Mouse (Mus musculus): Measurements from ENCODE around the gene Cdipt. TPM values are rescaled to one million over a fixed set of nuclear protein-coding genes. Genes with fewer than 3 reads are reported as not detected.

The Cdipt gene
- total RNA-seq (2015; ENCODE audit: low replicate concordance) (29.8 and 30.3 TPM in 2 replicates), total RNA-seq (2017; ENCODE audit: low replicate concordance) (19.7 and 27.1 TPM in 2 replicates)

GRCm38 (mm10) chr7:126975893-126975949 is at the start of gene Cdipt:
Gene Cdipt, plus strand, starts transcription at chr7:126975914.
- ATAC-seq (replicated peaks; ENCODE audit: low FRiP score, poor library complexity, severe bottlenecking), result no peak

DNA sequence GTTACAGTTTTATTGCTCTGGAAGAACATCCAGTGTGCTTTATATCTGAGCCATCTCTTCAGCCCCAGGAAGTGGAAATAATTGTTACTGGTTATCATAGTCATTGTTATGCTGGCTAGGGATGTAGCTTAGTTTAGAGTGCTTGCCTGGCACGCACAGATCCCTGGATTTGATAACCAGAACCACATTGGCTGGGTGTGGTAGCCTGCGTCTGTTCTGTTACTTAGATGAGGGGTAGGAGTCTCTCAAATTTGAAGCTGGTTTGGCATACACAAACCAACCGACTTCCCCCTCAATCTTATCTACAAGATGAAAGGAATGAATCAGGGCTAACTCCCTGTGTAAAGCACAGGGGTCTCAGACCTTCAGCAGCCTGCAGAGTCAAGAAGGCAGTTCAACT is 49.4 kb upstream of the Cdipt start:
- no peak for ATAC-seq (replicated peaks; ENCODE audit: low FRiP score, poor library complexity, severe bottlenecking)

DNA sequence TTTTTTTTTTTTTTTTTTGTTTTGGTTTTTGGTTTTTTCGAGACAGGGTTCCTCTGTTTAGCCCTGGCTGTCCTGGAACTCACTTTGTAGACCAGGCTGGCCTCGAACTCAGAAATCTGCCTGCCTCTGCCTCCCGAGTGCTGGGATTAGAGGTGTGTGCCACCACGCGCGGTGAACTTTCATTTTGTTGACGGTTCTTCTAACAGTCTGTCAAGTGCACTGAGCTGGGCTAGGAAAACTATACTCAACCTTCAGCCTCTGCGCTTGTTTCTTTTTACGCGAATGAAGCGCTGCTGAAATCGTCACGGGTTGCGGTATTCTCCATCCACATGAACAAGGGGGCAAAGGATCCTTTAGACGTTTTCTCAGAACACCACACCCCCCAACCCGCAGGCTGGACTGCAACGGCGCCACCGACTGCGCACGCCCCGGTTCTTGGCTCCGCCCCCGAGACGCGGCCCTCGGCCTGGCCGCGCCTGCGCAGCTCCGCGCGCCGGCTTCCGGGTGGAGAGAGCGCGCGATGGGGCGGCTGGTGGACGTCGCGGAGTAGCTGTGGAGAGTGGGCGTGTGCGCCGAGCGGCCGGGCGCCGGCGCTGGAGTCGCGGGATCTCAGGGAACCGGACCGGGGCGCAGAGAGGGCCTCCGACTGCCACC is 47.2 kb upstream of the Cdipt start, which contains the start of gene Kctd13:
Gene Kctd13 (plus strand): TSS at position 496 of the 654 bp plus-strand sequence.
- ATAC-seq (replicated peaks; ENCODE audit: low FRiP score, poor library complexity, severe bottlenecking), result peak; percentile 94

DNA sequence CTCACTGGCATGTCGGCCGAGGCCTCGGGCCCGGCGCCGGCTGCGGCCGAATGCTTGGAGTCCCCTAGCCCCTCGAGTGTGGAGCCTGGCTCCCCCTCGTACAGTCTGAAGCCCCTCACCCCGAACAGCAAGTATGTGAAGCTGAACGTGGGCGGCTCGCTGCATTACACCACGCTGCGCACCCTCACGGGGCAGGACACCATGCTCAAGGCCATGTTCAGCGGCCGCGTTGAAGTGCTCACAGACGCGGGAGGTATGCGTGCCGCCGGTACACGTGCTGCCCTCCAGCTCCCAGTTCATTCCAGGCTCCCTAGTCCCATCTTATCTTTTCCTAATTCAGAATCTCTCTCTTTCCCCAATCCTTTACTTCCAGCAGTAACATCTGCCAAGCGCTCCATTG is 46.7 kb upstream of the Cdipt start:
- peak; percentile 39 for ATAC-seq (replicated peaks; ENCODE audit: low FRiP score, poor library complexity, severe bottlenecking)

GRCm38 (mm10) chr7:126932652-126933051 is 43.1 kb upstream of the Cdipt start:
- no peak for ATAC-seq (replicated peaks; ENCODE audit: low FRiP score, poor library complexity, severe bottlenecking)

DNA sequence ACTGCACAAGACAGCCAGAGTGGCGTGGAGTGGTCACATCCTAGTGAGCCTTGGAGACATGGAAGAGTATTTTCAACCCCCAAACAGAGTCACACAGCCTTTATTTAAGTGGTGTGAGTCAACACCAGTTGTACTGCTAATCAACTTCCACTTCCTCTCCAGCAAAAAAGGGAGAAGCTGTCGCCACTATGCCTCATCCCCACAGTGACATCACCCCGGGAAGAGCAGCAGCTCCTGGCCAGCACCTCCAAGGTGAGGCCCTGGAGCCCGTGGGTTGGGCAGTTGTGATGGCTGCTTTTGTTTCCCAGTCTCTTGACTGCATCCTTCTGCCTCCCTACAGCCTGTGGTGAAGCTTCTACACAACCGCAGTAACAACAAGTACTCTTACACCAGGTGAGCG is 34.5 kb upstream of the Cdipt start:
- ATAC-seq (replicated peaks; ENCODE audit: low FRiP score, poor library complexity, severe bottlenecking), result no peak

DNA sequence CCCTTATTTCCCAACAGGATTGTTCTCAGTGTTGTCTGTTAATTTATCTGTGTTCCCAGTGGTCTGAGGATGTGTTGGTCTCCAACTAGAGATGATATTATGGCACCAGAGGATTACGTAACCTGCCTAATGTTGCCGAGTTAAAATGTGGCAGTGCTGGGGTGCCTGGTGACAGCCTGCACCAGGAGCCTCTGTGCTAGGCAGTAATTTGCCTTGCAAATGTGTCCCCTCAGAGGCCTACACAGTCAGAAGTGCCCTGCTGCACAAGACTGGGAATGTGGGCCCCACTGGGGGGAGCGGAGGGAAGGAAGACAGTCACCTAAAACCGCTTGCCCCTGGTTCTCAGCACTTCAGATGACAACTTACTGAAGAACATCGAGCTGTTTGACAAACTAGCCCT is 33.9 kb upstream of the Cdipt start:
- no peak for ATAC-seq (replicated peaks; ENCODE audit: low FRiP score, poor library complexity, severe bottlenecking)

DNA sequence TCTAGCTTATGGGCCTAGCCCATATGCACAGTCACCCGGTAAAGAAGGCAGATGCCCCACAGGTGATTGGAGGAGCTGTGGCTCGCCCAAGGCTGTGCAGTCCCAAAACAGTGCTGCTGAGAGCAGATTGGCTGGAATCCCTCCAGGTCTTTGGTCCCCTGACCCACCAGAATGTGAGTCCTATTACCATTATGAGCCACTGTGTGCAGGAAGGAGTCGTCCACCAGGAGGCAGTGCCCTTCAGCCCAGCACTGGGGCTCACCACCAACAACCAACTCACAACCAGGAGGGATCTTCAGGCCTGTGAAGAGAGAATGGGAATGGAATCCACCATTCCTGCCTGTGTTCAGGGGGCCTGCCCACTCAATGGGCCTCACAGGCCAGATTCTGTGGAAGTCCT is 29.2 kb upstream of the Cdipt start:
- 0 out of 2 replicates have a peak, but pooled peaks have one; percentile 16 for ATAC-seq (replicated peaks; ENCODE audit: low FRiP score, poor library complexity, severe bottlenecking)

DNA sequence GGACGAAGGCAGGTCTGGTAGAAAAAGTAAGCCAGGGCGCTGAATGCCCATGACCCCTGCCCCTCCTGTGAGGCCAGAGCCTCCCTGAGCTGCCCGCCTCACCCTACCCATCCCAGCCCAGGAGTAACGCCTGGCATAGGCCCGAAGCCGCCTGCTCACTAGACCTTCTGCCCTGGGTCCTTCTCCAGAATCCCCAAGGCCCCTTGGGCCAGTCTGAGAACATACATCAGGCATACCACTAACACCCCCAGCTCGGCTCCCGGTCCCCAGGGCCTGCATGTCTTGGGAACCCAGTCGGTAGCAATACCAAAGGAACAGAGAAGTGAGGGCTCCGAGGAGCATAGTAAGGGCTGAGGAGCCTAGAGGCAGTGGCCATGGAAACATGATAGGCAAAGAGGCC is 27.1 kb upstream of the Cdipt start:
- ATAC-seq (replicated peaks; ENCODE audit: low FRiP score, poor library complexity, severe bottlenecking), result no peak

DNA sequence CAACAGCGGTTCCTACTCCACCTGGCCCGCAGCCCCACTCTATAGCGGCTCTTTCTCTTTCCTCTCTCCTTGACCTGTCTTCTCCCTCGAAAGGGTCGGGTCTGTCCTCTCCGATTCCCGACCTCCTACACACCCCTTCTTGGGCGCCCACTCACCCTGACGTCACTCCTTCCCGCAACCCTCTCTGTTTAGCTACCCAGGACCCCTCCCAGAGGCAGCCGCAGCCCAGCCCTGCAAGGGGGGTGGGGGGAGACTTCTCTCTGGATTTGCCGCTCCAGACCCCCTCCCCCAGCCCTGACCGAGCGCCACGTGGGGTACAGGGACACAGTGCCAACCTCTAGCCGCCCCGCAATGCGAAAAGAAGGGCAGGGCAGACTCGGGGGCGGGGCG is 26.3 kb upstream of the Cdipt start, which contains the start of gene Asphd1:
Gene Asphd1 (minus strand): TSS at position 180 of the 390 bp plus-strand sequence.
- ATAC-seq (replicated peaks; ENCODE audit: low FRiP score, poor library complexity, severe bottlenecking), result 0 out of 2 replicates have a peak, but pooled peaks have one; percentile 3

GRCm38 (mm10) chr7:126949793-126950646 is 25.7 kb upstream of the Cdipt start, which contains the start of gene Sez6l2:
Gene Sez6l2, plus strand, starts transcription at chr7:126950563.
- peak; percentile 79 for ATAC-seq (replicated peaks; ENCODE audit: low FRiP score, poor library complexity, severe bottlenecking)

DNA sequence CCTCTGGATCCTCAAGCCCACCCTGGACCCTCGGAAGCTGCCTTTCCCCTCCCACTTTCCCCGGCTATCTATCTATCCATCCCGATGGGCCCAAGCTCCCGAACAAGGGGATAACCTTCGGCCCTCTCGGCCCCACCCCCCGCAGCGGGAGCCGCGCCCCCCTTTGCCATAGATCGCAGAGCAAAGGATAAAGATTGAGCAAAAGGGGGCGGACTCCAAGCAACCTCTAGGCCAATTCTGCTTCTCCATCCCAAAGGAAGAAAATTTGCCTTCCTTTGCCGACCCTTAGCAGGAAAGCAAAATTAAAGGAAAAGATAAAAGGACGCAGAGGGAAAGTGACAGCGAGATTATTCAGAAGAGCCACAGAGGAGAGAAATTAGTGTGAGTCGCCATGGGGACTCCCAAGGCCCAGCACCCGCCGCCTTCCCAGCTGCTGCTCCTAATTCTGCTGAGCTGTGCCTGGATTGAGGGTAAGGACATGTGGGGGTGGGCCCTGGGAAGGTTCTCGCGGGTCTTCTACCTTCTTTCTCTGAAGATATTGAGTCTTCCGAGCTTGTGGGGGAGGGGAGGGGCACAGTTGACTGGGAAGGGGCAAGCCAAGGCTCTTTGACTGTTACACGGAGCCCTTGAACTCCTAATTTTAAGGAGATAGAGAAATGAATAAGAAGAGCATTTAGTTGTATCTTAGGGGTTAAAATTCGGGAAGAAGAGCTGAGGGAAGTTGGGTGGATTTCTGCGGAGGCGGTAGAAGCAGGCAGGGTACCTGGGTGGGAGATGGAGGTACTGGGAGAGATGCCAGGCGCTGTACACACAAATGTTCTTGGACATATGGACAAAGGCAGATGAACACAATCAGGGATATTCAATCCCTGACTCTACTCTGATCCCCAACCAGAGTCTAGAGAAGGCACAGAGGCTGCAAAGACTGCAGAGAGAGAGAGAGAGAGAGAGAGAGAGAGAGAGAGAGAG is 24.8 kb upstream of the Cdipt start:
- no peak for ATAC-seq (replicated peaks; ENCODE audit: low FRiP score, poor library complexity, severe bottlenecking)

- ATAC-seq (replicated peaks; ENCODE audit: low FRiP score, poor library complexity, severe bottlenecking), result no peak
Observed at GRCm38 (mm10) chr7:126951741-126952140, 24.0 kb upstream of the Cdipt start.

GRCm38 (mm10) chr7:126952646-126953045 is 23.1 kb upstream of the Cdipt start:
- ATAC-seq (replicated peaks; ENCODE audit: low FRiP score, poor library complexity, severe bottlenecking), result no peak

- no peak for ATAC-seq (replicated peaks; ENCODE audit: low FRiP score, poor library complexity, severe bottlenecking)
Observed at GRCm38 (mm10) chr7:126955125-126955524, 20.6 kb upstream of the Cdipt start.

DNA sequence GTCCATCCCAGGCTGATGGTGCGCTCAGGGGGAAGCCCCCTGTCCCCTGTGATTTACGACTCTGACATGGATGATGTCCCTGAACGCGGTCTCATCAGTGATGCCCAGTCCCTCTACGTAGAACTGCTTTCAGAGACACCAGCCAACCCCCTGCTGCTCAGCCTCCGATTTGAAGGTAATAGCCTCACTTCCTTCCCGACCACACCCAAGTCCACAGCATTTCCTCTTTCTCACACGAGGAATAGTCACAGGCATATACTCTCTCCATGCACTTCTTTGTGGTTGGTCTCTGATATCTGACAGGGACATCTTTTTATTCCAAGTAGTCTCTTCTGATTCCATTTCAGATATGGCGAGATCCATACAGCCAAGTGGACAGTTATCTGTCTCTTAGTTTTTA is 15.9 kb upstream of the Cdipt start:
- no peak for ATAC-seq (replicated peaks; ENCODE audit: low FRiP score, poor library complexity, severe bottlenecking)

DNA sequence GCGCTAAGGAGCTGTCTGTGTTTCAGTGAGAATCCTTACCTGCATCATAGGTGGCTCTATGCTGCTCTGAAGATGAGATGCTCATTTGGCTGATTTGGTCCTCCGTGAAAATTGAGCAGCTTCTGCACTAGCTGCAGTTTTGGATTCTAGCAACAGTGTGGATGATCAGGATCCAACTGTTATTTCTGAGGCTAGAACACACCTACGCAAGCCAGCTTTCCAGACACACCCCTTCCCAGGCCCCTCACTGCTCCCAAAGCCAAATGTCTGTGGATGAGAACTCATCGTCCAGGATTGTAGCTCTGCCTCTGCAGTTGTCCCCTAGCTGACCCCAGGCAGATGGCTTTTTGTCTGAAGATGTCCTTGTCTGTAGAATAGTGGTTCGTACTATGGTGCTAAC is 14.6 kb upstream of the Cdipt start:
- no peak for ATAC-seq (replicated peaks; ENCODE audit: low FRiP score, poor library complexity, severe bottlenecking)

GRCm38 (mm10) chr7:126961965-126962364 is 13.7 kb upstream of the Cdipt start:
- ATAC-seq (replicated peaks; ENCODE audit: low FRiP score, poor library complexity, severe bottlenecking), result no peak

GRCm38 (mm10) chr7:126963548-126964286 is 12.0 kb upstream of the Cdipt start:
- no peak for ATAC-seq (replicated peaks; ENCODE audit: low FRiP score, poor library complexity, severe bottlenecking)

- ATAC-seq (replicated peaks; ENCODE audit: low FRiP score, poor library complexity, severe bottlenecking), result no peak
Observed at GRCm38 (mm10) chr7:126965568-126965967, 10.1 kb upstream of the Cdipt start.

Measured in erythroid progenitor cell, adult 5-6 weeks (primary cell).